Mouse (Mus musculus) CH12.LX (cell line): Measurements from ENCODE around the gene Pla2g7.

Experiments
- CHD1 ChIP-seq: IDR thresholded peaks from 2 replicates; pipeline ENCODE4 v1.6.1; 2012; ENCODE audit warnings: low read depth, low read length, improper control_type of control experiment, inconsistent platforms
- GABPA ChIP-seq: IDR thresholded peaks from 2 replicates; pipeline ENCODE4 v1.6.1; 2012; ENCODE audit warnings: low read depth, low read length, improper control_type of control experiment, inconsistent platforms; ENCODE audit not compliant: insufficient replicate concordance
- MAFK ChIP-seq: IDR thresholded peaks from 2 replicates; pipeline ENCODE4 v1.6.1; 2011; ENCODE audit warnings: low read length, improper control_type of control experiment; ENCODE audit not compliant: insufficient replicate concordance
- POLR2A ChIP-seq: IDR thresholded peaks from 2 replicates; pipeline ENCODE4 v1.6.1; 2011; ENCODE audit warnings: low read depth, mild to moderate bottlenecking, improper control_type of control experiment, low read length
- TBP ChIP-seq: conservative IDR thresholded peaks from 2 replicates; pipeline ENCODE4 v1.6.1; 2011; ENCODE audit warnings: low read depth, low read length, improper control_type of control experiment

GRCm38 (mm10) chr17:43581012-43581467 is 13.1 kb downstream of the Pla2g7 start:
- no peak for TF ChIP-seq TBP
- no peak for TF ChIP-seq MAFK
- no peak for TF ChIP-seq POLR2A
- no peak for TF ChIP-seq GABPA
- TF ChIP-seq CHD1 = no peak
